ENCODE assay signal across 24 mouse cellular contexts in the genomic region with DNA sequence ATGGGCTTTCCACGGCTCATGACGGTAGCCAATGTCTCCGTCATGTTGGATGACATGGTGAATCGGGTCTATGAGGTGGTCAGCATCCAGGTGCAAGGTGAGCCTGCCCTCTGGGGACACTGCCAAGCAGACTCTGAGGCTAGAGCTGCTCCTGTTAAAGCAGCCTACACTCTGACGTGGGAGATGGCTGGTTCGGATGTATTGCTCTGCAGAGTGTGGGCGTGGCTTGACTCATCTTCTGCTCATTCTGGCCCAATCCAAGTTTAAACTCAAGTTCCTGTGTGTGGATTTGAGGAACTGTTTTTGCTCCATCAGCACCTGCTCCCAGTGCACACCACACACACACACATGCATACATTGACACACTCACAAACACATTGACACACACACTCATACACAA. TPM values are rescaled to one million over a fixed set of nuclear protein-coding genes. Genes with fewer than 3 reads are reported as not detected.
DNase-seq lines count a peak whose midpoint lies in the region; ATAC-seq lines count a peak whose summit lies in the region.
"Had no signal": no experiment of that assay in that cellular context is flagged by ENCODE, and none has a peak within 500 bp of the region (broad histone marks: within the 10 kb centered on the region; RNA-seq: fewer than 3 reads in every experiment).

No protein-coding gene starts in this region.

- no peaks in the 10 kb centered on the region for H3K9me3 ChIP-seq in forebrain, embryonic 15.5 days
- H3K9me3 ChIP-seq: forebrain, embryonic 12.5 days; hindbrain, embryonic 13.5 days; kidney, embryonic 15.5 days; midbrain, embryonic 10.5 days; neural tube, embryonic 13.5 days had no signal

- peaks cover 2% of the 10 kb centered on the region; the same call in 1 of the 2 replicates for H3K4me1 ChIP-seq in forebrain, embryonic 15.5 days
- H3K4me1 ChIP-seq: forebrain, embryonic 12.5 days; neural tube, embryonic 13.5 days had no signal

- no peaks in the 10 kb centered on the region for H3K36me3 ChIP-seq in forebrain, embryonic 15.5 days
- H3K36me3 ChIP-seq: forebrain, embryonic 12.5 days; G1E; hindbrain, embryonic 13.5 days; kidney, embryonic 15.5 days; midbrain, embryonic 10.5 days; neural tube, embryonic 13.5 days had no signal

- peak; percentile 78 for DNase-seq in right cerebral cortex, adult 18-20 months
- no peak for DNase-seq in right cerebral cortex, postnatal 4 days
- DNase-seq in left cerebral cortex, postnatal 25 days (ENCODE audit: low spot score in 2 of 2), result peak; percentile 39 to 92
- no peak for DNase-seq in B cell, adult 2 months
- DNase-seq in heart, postnatal 10 days, result no peak
- DNase-seq: cerebellum, postnatal 25 days; gastrocnemius, adult 2 months; liver; liver, postnatal 0 days; lung, postnatal 14 days; thymus, postnatal 14 days had no signal

- H3K27ac ChIP-seq in forebrain, embryonic 15.5 days (replicated peaks), result no peak overlapping the region
- H3K27ac ChIP-seq: forebrain, embryonic 12.5 days; gastrocnemius, adult 2 months; hindbrain, embryonic 13.5 days; kidney, embryonic 15.5 days; midbrain, embryonic 10.5 days; neural tube, embryonic 13.5 days had no signal

- no peak overlapping the region for H3K9ac ChIP-seq in forebrain, embryonic 15.5 days (replicated peaks)
- H3K9ac ChIP-seq: forebrain, embryonic 12.5 days; hindbrain, embryonic 13.5 days; kidney, embryonic 15.5 days; liver, postnatal 0 days; neural tube, embryonic 13.5 days had no signal

- H3K4me2 ChIP-seq in forebrain, embryonic 15.5 days (replicated peaks), result no peak overlapping the region
- H3K4me2 ChIP-seq: forebrain, embryonic 12.5 days; hindbrain, embryonic 13.5 days; kidney, embryonic 15.5 days; neural tube, embryonic 13.5 days had no signal

- 85% methylated on average over 7 of the region's 7 CpGs for WGBS in forebrain, embryonic 15.5 days

- no peak overlapping the region for H3K4me3 ChIP-seq in forebrain, embryonic 15.5 days
- H3K4me3 ChIP-seq: forebrain, embryonic 12.5 days; gastrocnemius, adult 2 months; hindbrain, embryonic 13.5 days; kidney, embryonic 15.5 days; midbrain, embryonic 10.5 days; neural tube, embryonic 13.5 days had no signal

- H3K27me3 ChIP-seq in forebrain, embryonic 15.5 days, result no peaks in the 10 kb centered on the region
- H3K27me3 ChIP-seq: forebrain, embryonic 12.5 days; hindbrain, embryonic 13.5 days; kidney, embryonic 15.5 days; neural tube, embryonic 13.5 days had no signal

- ATAC-seq in granulocyte monocyte progenitor cell, adult 5-6 weeks (replicated peaks; ENCODE audit: poor library complexity, severe bottlenecking), result 0 out of 2 replicates have a peak, but pooled peaks have one; percentile 23
- no peak for ATAC-seq in forebrain, embryonic 15.5 days (replicated peaks)
- ATAC-seq: CD4-positive, CD25-positive, alpha-beta regulatory T cell, adult 4 months; intestine, embryonic 16.5 days; liver, postnatal 0 days had no signal

- intact Hi-C loops in left cerebral cortex, postnatal 25 days (cut with DNase I), result no loop called here
- intact Hi-C loops in heart, postnatal 10 days (cut with DNase I), result no loop called here

RNA-seq across cellular contexts. Expression of a gene that starts 17.4 kb away (rescaled TPM):
- not detected in 2 replicates for total RNA-seq in granulocyte monocyte progenitor cell, adult 5-6 weeks (2014; fragmentation: Nextera tagmentation)
- not detected in 2 replicates for total RNA-seq in granulocyte monocyte progenitor cell, adult 5-6 weeks (2017)
- total RNA-seq in left cerebral cortex, postnatal 25 days (2021), result under 1 TPM; 0.11 to 0.25 TPM
- not detected in 2 replicates for polyA plus RNA-seq in forebrain, embryonic 15.5 days (2015; fragmentation: Nextera tagmentation; extraction: Ambion mirVana)
- not detected for total RNA-seq in heart, postnatal 10 days (2021)
- total RNA-seq: gastrocnemius, adult 2 months; heart, adult 8-10 months had no signal
- polyA plus RNA-seq: CD4-positive, CD25-positive, alpha-beta regulatory T cell, adult 4 months; forebrain, embryonic 12.5 days; G1E; heart, postnatal 0 days; hindbrain, embryonic 13.5 days; intestine, embryonic 16.5 days; neural tube, embryonic 13.5 days; stomach, embryonic 16.5 days had no signal

Comparison
In these comparisons a context has a peak if more than half of its experiments do, and no peak if none do; other contexts are left out.
1. DNase-seq: peak in right cerebral cortex, adult 18-20 months (single experiment) and left cerebral cortex, postnatal 25 days (2 of 2); none in right cerebral cortex, postnatal 4 days (single experiment), B cell, adult 2 months (0 of 2) and heart, postnatal 10 days (0 of 2).